Mouse (Mus musculus): Measurements from ENCODE around the gene Scamp2.

GRCm38 (mm10) chr9:57525516-57525915 lies 35.2 kb upstream of the Scamp2 start:
- TF ChIP-seq CTCF (IDR thresholded peaks at IDR 0.05; ENCODE audit: extremely low read depth, insufficient read depth, insufficient read length, insufficient replicate concordance) (no peak), POLR2A (IDR thresholded peaks at IDR 0.05; ENCODE audit: low read depth, low read length) (no peak)

Measured in spleen, adult 2 months (tissue).